Mouse (Mus musculus) embryonic fibroblast, embryonic 13.5 days (primary cell): Measurements from ENCODE around the gene Kiss1r.

Source experiments
- CTCF ChIP-seq: IDR thresholded peaks from 2 replicates; pipeline ENCODE4 v1.5.1; 2011; ENCODE audit warnings: mild to moderate bottlenecking, control low read depth, low read length, moderate library complexity, borderline replicate concordance; ENCODE audit not compliant: insufficient read depth
- POLR2A ChIP-seq: IDR thresholded peaks from 2 replicates; pipeline ENCODE4 v1.6.1; 2011; ENCODE audit warnings: low read depth, mild to moderate bottlenecking, control low read depth, low read length, moderate library complexity

GRCm38 (mm10) chr10:79883297-79884084, 33.3 kb upstream of the Kiss1r start:
- no peak for TF ChIP-seq POLR2A
- TF ChIP-seq CTCF: peak; percentile 74; the same call in 1 of the 2 replicates
